17 mouse cellular contexts compared by ENCODE assay signal in the genomic region with DNA sequence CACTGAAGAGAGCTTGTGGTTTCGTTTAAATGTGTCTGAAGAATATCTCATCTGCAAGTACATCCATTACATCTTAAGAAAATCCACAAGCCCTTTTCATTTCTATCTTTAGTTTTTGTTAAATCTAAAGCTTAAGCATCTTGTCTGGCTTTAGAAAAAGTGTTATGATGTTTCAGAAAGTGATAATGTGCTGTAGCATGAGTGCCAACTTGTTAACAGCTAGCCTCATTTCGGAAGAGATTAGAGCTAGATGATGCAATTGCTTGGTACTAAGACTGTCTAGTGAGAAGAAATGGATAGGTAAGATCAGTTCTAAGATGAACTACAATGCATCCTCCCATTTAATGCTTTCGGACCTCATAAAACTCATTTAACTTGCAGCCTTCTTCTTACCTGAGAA.
A peak's percentile ranks its signal among the peaks of the same experiment; 100 is the strongest.
DNase-seq lines count a peak whose midpoint lies in the region; ATAC-seq lines count a peak whose summit lies in the region.
"Had no signal": no experiment of that assay in that cellular context is flagged by ENCODE, and none has a peak within 500 bp of the region (broad histone marks: within the 10 kb centered on the region; RNA-seq: fewer than 3 reads in every experiment).

No protein-coding gene starts in this region.

- 0 out of 2 replicates have a peak overlapping the region, but pooled peaks have one; percentile 40 for H3K27ac ChIP-seq in forebrain, embryonic 15.5 days (replicated peaks)
- H3K27ac ChIP-seq in forebrain, embryonic 12.5 days: no peak overlapping the region
- H3K27ac ChIP-seq: embryonic facial prominence, embryonic 12.5 days; heart, embryonic 13.5 days; hindbrain, embryonic 15.5 days had no signal

- no peak overlapping the region for H3K4me2 ChIP-seq in forebrain, embryonic 15.5 days (replicated peaks)
- H3K4me2 ChIP-seq in forebrain, embryonic 12.5 days: no peak overlapping the region
- H3K4me2 ChIP-seq: embryonic facial prominence, embryonic 12.5 days; heart, embryonic 13.5 days; hindbrain, embryonic 15.5 days had no signal

- no peaks in the 10 kb centered on the region for H3K9me3 ChIP-seq in forebrain, embryonic 15.5 days
- no peaks in the 10 kb centered on the region for H3K9me3 ChIP-seq in forebrain, embryonic 12.5 days
- H3K9me3 ChIP-seq: embryonic facial prominence, embryonic 12.5 days; heart, embryonic 13.5 days; hindbrain, embryonic 15.5 days had no signal

- H3K4me3 ChIP-seq in forebrain, embryonic 15.5 days: no peak overlapping the region
- H3K4me3 ChIP-seq in forebrain, embryonic 12.5 days (replicated peaks): no peak overlapping the region
- H3K4me3 ChIP-seq: embryonic facial prominence, embryonic 12.5 days; heart, embryonic 13.5 days; hindbrain, embryonic 15.5 days had no signal

- H3K4me1 ChIP-seq in forebrain, embryonic 15.5 days: no peaks in the 10 kb centered on the region
- no peaks in the 10 kb centered on the region for H3K4me1 ChIP-seq in forebrain, embryonic 12.5 days
- H3K4me1 ChIP-seq: embryonic facial prominence, embryonic 12.5 days; heart, embryonic 13.5 days; hindbrain, embryonic 15.5 days had no signal

- WGBS in forebrain, embryonic 15.5 days: 75% methylated on average over 3 of the region's 3 CpGs
- 92% methylated on average over 3 of the region's 3 CpGs for WGBS in forebrain, embryonic 12.5 days

- no peak for ATAC-seq in forebrain, embryonic 15.5 days (replicated peaks)
- ATAC-seq in forebrain, embryonic 12.5 days (ENCODE audit: low FRiP score): no peak
- ATAC-seq: intestine, embryonic 16.5 days had no signal

- H3K9ac ChIP-seq in forebrain, embryonic 15.5 days (replicated peaks): no peak overlapping the region
- no peak overlapping the region for H3K9ac ChIP-seq in forebrain, embryonic 12.5 days
- H3K9ac ChIP-seq: embryonic facial prominence, embryonic 12.5 days; heart, embryonic 13.5 days; hindbrain, embryonic 15.5 days had no signal

- no peaks in the 10 kb centered on the region for H3K27me3 ChIP-seq in forebrain, embryonic 15.5 days
- no peaks in the 10 kb centered on the region for H3K27me3 ChIP-seq in forebrain, embryonic 12.5 days
- H3K27me3 ChIP-seq: embryonic facial prominence, embryonic 12.5 days; heart, embryonic 13.5 days; hindbrain, embryonic 15.5 days had no signal

- H3K36me3 ChIP-seq in forebrain, embryonic 15.5 days: no peaks in the 10 kb centered on the region
- H3K36me3 ChIP-seq in forebrain, embryonic 12.5 days (replicated peaks): no peaks in the 10 kb centered on the region
- H3K36me3 ChIP-seq: embryonic facial prominence, embryonic 12.5 days; heart, embryonic 13.5 days; hindbrain, embryonic 15.5 days had no signal

- DNase-seq in frontal cortex, adult 2 months (ENCODE audit: extremely low spot score in 1 of 2, low spot score in 1 of 2): peak; percentile 17 to 44
- no peak for DNase-seq in frontal cortex, postnatal 10 days (ENCODE audit: low spot score in 2 of 2)
- peak; percentile 6 for DNase-seq in right cerebral cortex, adult 18-20 months
- DNase-seq in right cerebral cortex, postnatal 10 days (ENCODE audit: low spot score in 2 of 2): no peak
- no peak for DNase-seq in layer of hippocampus, adult 9-11 months
- DNase-seq: adrenal gland, postnatal 10 days; cerebellum, adult 2 months; cerebellum, postnatal 10 days; gastrocnemius, postnatal 36 days; heart, adult 11 months; heart, postnatal 36 days had no signal

Comparison
In these comparisons a context has a peak if more than half of its experiments do, and no peak if none do; other contexts are left out.
1. DNase-seq: peak in frontal cortex, adult 2 months (2 of 2) and right cerebral cortex, adult 18-20 months (single experiment); none in frontal cortex, postnatal 10 days (0 of 2), right cerebral cortex, postnatal 10 days (0 of 2) and layer of hippocampus, adult 9-11 months (single experiment).